Mouse (Mus musculus): Measurements from ENCODE around the gene Slc2a3. TPM values are rescaled to one million over a fixed set of nuclear protein-coding genes. Genes with fewer than 3 reads are reported as not detected.
A peak's percentile ranks its signal among the peaks of the same experiment; 100 is the strongest.

Slc2a3 gene
- 10.5 and 10.9 TPM in 2 replicates for polyA plus RNA-seq (2015; fragmentation: Nextera tagmentation; extraction: Ambion mirVana)

- Histone ChIP-seq H3K36me3 (ENCODE audit: control insufficient read depth, insufficient read depth) (no peaks in the 10 kb centered on the region), H3K27me3 (ENCODE audit: control insufficient read depth, insufficient read depth, low read length) (no peaks in the 10 kb centered on the region), H3K9me3 (replicated peaks; ENCODE audit: control insufficient read depth, low read length) (no peaks in the 10 kb centered on the region), H3K9ac (ENCODE audit: low read length) (peak within 1 kb of the TSS; percentile 84), H3K4me2 (ENCODE audit: low read depth, low read length) (peak within 1 kb of the TSS; percentile 100), H3K4me3 (ENCODE audit: low read length) (peak within 1 kb of the TSS; percentile 67), H3K4me1 (ENCODE audit: control insufficient read depth, insufficient read depth, low read length) (peaks cover 8% of the 10 kb centered on the region), H3K27ac (ENCODE audit: low read length) (0 out of 2 replicates have a peak within 1 kb of the TSS, but pooled peaks have one; percentile 12)
- peak; percentile 76 for ATAC-seq (replicated peaks; ENCODE audit: extremely low read depth, insufficient read depth, low FRiP score)
- WGBS = under 1% methylated on average over 46 of the region's 46 CpGs
Measured at GRCm38 (mm10) chr6:122801301-122801800, at the start of gene Slc2a3. Slc2a3 (minus strand) TSS chr6:122801640.

GRCm38 (mm10) chr6:122843759-122844158 lies 42.3 kb upstream of the Slc2a3 start:
- H3K27me3 ChIP-seq (ENCODE audit: control insufficient read depth, insufficient read depth, low read length) = no peaks in the 10 kb centered on the region
- H3K27ac ChIP-seq (ENCODE audit: low read length) = no peak overlapping the region
- 83% methylated on average over 6 of the region's 6 CpGs for WGBS
- peaks cover 44% of the 10 kb centered on the region for H3K36me3 ChIP-seq (ENCODE audit: control insufficient read depth, insufficient read depth)
- H3K9ac ChIP-seq (ENCODE audit: low read length) = no peak overlapping the region
- H3K4me1 ChIP-seq (ENCODE audit: control insufficient read depth, insufficient read depth, low read length) = no peaks in the 10 kb centered on the region
- no peak overlapping the region for H3K4me2 ChIP-seq (ENCODE audit: low read depth, low read length)
- H3K4me3 ChIP-seq (ENCODE audit: low read length) = no peak overlapping the region
- no peaks in the 10 kb centered on the region; the same call in 1 of the 2 replicates for H3K9me3 ChIP-seq (replicated peaks; ENCODE audit: control insufficient read depth, low read length)
- no peak for ATAC-seq (replicated peaks; ENCODE audit: extremely low read depth, insufficient read depth, low FRiP score)

GRCm38 (mm10) chr6:122837539-122837938 lies 36.1 kb upstream of the Slc2a3 start:
- H3K27me3 ChIP-seq (ENCODE audit: control insufficient read depth, insufficient read depth, low read length) = no peaks in the 10 kb centered on the region
- H3K4me2 ChIP-seq (ENCODE audit: low read depth, low read length) = no peak overlapping the region
- no peaks in the 10 kb centered on the region for H3K4me1 ChIP-seq (ENCODE audit: control insufficient read depth, insufficient read depth, low read length)
- H3K9me3 ChIP-seq (replicated peaks; ENCODE audit: control insufficient read depth, low read length) = 0 out of 2 replicates have a peak, but pooled peaks cover 5% of the 10 kb centered on the region
- no peak for ATAC-seq (replicated peaks; ENCODE audit: extremely low read depth, insufficient read depth, low FRiP score)
- no peak overlapping the region for H3K27ac ChIP-seq (ENCODE audit: low read length)
- WGBS = 91% methylated on average over 5 of the region's 5 CpGs
- H3K36me3 ChIP-seq (ENCODE audit: control insufficient read depth, insufficient read depth) = peaks cover 66% of the 10 kb centered on the region
- no peak overlapping the region for H3K9ac ChIP-seq (ENCODE audit: low read length)
- H3K4me3 ChIP-seq (ENCODE audit: low read length) = no peak overlapping the region

DNA sequence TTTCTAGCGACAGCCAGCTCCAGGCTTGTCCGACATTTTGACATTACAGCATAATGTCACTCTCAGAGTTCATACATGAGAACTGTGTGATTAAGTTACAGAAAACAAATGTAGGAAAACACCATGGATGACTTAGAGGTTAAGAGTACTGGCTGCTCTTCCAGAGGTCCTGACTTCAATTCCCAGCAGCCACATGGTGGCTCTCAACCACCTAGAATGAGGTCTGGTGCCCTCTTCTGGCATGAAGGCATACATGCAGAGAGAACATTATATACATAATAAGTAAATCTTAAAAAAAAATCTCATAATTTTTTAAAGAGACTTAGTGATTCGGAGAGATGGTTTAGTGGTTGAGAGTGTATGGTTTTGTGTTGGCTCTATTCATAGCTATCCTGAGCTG lies 35.5 kb upstream of the Slc2a3 start:
- no peaks in the 10 kb centered on the region for H3K4me1 ChIP-seq (ENCODE audit: control insufficient read depth, insufficient read depth, low read length)
- H3K4me2 ChIP-seq (ENCODE audit: low read depth, low read length) = no peak overlapping the region
- peaks cover 68% of the 10 kb centered on the region for H3K36me3 ChIP-seq (ENCODE audit: control insufficient read depth, insufficient read depth)
- no peaks in the 10 kb centered on the region for H3K27me3 ChIP-seq (ENCODE audit: control insufficient read depth, insufficient read depth, low read length)
- no peak overlapping the region for H3K27ac ChIP-seq (ENCODE audit: low read length)
- ATAC-seq (replicated peaks; ENCODE audit: extremely low read depth, insufficient read depth, low FRiP score) = no peak
- 0 out of 2 replicates have a peak, but pooled peaks cover 5% of the 10 kb centered on the region for H3K9me3 ChIP-seq (replicated peaks; ENCODE audit: control insufficient read depth, low read length)
- H3K4me3 ChIP-seq (ENCODE audit: low read length) = no peak overlapping the region
- no peak overlapping the region for H3K9ac ChIP-seq (ENCODE audit: low read length)
- WGBS = 97% methylated on average over 3 of the region's 3 CpGs

- Histone ChIP-seq H3K4me3 (ENCODE audit: low read length) (no peak overlapping the region), H3K36me3 (ENCODE audit: control insufficient read depth, insufficient read depth) (peaks cover 45% of the 10 kb centered on the region), H3K4me1 (ENCODE audit: control insufficient read depth, insufficient read depth, low read length) (no peaks in the 10 kb centered on the region), H3K9me3 (replicated peaks; ENCODE audit: control insufficient read depth, low read length) (0 out of 2 replicates have a peak, but pooled peaks cover 5% of the 10 kb centered on the region), H3K9ac (ENCODE audit: low read length) (no peak overlapping the region), H3K4me2 (ENCODE audit: low read depth, low read length) (no peak overlapping the region), H3K27ac (ENCODE audit: low read length) (no peak overlapping the region), H3K27me3 (ENCODE audit: control insufficient read depth, insufficient read depth, low read length) (no peaks in the 10 kb centered on the region)
- no peak for ATAC-seq (replicated peaks; ENCODE audit: extremely low read depth, insufficient read depth, low FRiP score)
- WGBS = 73% methylated on average over 4 of the region's 4 CpGs
Measured at GRCm38 (mm10) chr6:122834365-122834764, 32.9 kb upstream of the Slc2a3 start.

- Histone ChIP-seq H3K4me3 (ENCODE audit: low read length) (no peak overlapping the region), H3K27ac (ENCODE audit: low read length) (no peak overlapping the region), H3K4me2 (ENCODE audit: low read depth, low read length) (no peak overlapping the region), H3K9ac (ENCODE audit: low read length) (no peak overlapping the region), H3K27me3 (ENCODE audit: control insufficient read depth, insufficient read depth, low read length) (no peaks in the 10 kb centered on the region), H3K4me1 (ENCODE audit: control insufficient read depth, insufficient read depth, low read length) (no peaks in the 10 kb centered on the region), H3K9me3 (replicated peaks; ENCODE audit: control insufficient read depth, low read length) (0 out of 2 replicates have a peak, but pooled peaks cover 5% of the 10 kb centered on the region), H3K36me3 (ENCODE audit: control insufficient read depth, insufficient read depth) (peaks cover 42% of the 10 kb centered on the region)
- 79% methylated on average over 7 of the region's 7 CpGs for WGBS
- no peak for ATAC-seq (replicated peaks; ENCODE audit: extremely low read depth, insufficient read depth, low FRiP score)
Measured at GRCm38 (mm10) chr6:122832880-122833279, 31.4 kb upstream of the Slc2a3 start.

DNA sequence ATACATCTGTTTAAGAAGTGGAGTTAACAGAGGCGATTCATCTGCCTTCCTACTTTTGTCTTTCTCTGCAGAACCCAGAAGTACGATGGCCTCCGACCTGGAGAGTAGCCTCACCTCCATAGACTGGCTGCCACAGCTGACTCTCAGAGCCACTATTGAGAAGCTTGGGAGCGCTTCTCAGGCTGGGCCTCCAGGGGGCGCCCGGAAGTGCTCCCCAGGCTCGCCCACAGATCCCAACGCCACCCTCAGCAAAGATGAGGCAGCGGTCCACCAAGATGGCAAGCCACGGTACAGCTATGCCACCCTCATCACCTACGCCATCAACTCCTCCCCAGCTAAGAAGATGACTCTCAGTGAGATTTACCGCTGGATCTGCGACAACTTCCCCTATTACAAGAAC lies 26.6 kb upstream of the Slc2a3 start:
- Histone ChIP-seq H3K27me3 (ENCODE audit: control insufficient read depth, insufficient read depth, low read length) (no peaks in the 10 kb centered on the region), H3K4me1 (ENCODE audit: control insufficient read depth, insufficient read depth, low read length) (peaks cover 33% of the 10 kb centered on the region), H3K4me2 (ENCODE audit: low read depth, low read length) (no peak overlapping the region), H3K27ac (ENCODE audit: low read length) (no peak overlapping the region), H3K36me3 (ENCODE audit: control insufficient read depth, insufficient read depth) (peaks cover 8% of the 10 kb centered on the region; the same call in 1 of the 2 replicates), H3K4me3 (ENCODE audit: low read length) (no peak overlapping the region), H3K9me3 (replicated peaks; ENCODE audit: control insufficient read depth, low read length) (no peaks in the 10 kb centered on the region), H3K9ac (ENCODE audit: low read length) (no peak overlapping the region)
- no peak for ATAC-seq (replicated peaks; ENCODE audit: extremely low read depth, insufficient read depth, low FRiP score)
- 52% methylated on average over 13 of the region's 13 CpGs for WGBS

DNA sequence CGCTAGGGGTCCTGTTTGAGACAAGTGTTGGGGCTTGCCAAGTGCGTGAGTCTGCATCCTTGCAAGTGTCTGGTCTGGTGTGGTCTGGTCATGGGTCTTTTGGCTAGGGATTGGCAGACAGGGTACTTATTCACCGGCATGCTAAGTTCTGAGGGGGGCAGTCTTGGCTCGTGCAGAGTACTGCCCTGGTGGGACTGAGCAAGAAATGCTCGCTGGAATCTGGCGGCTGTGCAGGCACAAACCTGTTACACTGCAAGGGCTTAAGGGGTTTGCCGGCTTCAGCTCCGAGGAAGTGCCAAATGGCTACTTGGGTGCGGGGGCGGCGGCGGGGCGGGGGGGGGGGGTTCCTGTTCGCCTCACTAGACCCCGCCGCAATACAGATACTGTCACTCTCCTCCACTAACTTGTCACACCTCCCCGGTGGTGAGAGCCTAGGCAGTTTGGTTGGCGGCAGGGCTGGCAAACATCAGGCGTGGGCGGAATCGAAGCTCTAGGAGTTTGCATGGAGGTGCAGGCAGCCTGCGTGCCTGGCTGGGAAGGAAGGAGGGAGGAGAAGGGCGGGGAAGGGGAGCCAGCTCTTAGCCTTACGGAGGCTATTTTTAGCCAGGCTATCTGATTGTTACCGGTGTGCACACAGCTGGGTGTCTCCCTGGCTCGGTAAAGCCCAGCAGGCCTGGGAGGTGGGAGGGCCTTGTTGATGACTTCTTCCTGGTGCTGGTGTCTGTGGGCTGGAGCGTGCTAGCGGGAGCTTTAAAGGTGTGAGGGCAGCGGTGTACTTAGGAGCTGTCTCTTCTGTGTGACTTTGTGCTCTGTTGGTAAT lies 24.7 kb upstream of the Slc2a3 start:
- Histone ChIP-seq H3K4me2 (ENCODE audit: low read depth, low read length) (peak overlapping the region; percentile 84), H3K27ac (ENCODE audit: low read length) (peak overlapping the region; percentile 94), H3K36me3 (ENCODE audit: control insufficient read depth, insufficient read depth) (peaks cover 8% of the 10 kb centered on the region; the same call in 1 of the 2 replicates), H3K4me3 (ENCODE audit: low read length) (peak overlapping the region; percentile 57), H3K27me3 (ENCODE audit: control insufficient read depth, insufficient read depth, low read length) (no peaks in the 10 kb centered on the region), H3K4me1 (ENCODE audit: control insufficient read depth, insufficient read depth, low read length) (peaks cover 48% of the 10 kb centered on the region), H3K9ac (ENCODE audit: low read length) (peak overlapping the region; percentile 75), H3K9me3 (replicated peaks; ENCODE audit: control insufficient read depth, low read length) (no peaks in the 10 kb centered on the region)
- WGBS = 2% methylated on average over 29 of the region's 29 CpGs
- ATAC-seq (replicated peaks; ENCODE audit: extremely low read depth, insufficient read depth, low FRiP score) = peak; percentile 90

GRCm38 (mm10) chr6:122825166-122825565 lies 23.7 kb upstream of the Slc2a3 start:
- ATAC-seq (replicated peaks; ENCODE audit: extremely low read depth, insufficient read depth, low FRiP score) = no peak

More at GRCm38 (mm10) chr6:122825166-122825565, 23.7 kb upstream of the Slc2a3 start:
- Histone ChIP-seq H3K4me3 (ENCODE audit: low read length) (no peak overlapping the region), H3K27ac (ENCODE audit: low read length) (peak overlapping the region; percentile 21; the same call in 1 of the 2 replicates), H3K4me1 (ENCODE audit: control insufficient read depth, insufficient read depth, low read length) (peaks cover 55% of the 10 kb centered on the region), H3K9me3 (replicated peaks; ENCODE audit: control insufficient read depth, low read length) (no peaks in the 10 kb centered on the region), H3K9ac (ENCODE audit: low read length) (no peak overlapping the region), H3K27me3 (ENCODE audit: control insufficient read depth, insufficient read depth, low read length) (no peaks in the 10 kb centered on the region), H3K4me2 (ENCODE audit: low read depth, low read length) (peak overlapping the region; percentile 84), H3K36me3 (ENCODE audit: control insufficient read depth, insufficient read depth) (peaks cover 8% of the 10 kb centered on the region; the same call in 1 of the 2 replicates)
- 77% methylated on average over 9 of the region's 9 CpGs for WGBS
